Mouse (Mus musculus) cerebellum, adult 9-10 months (tissue): Measurements from ENCODE around the gene Avil.
A peak's percentile ranks its signal among the peaks of the same experiment; 100 is the strongest.

Experiments used
- DNase-seq: peaks from one replicate; pipeline ENCODE4 v3.0.0; 2022

The Avil gene

GRCm38 (mm10) chr10:126983193-126983725, 17.2 kb upstream of the Avil start:
- no peak for DNase-seq

GRCm38 (mm10) chr10:126984189-126985004, 16.1 kb upstream of the Avil start:
- peak; percentile 94 for DNase-seq

GRCm38 (mm10) chr10:126985127-126985526, 15.4 kb upstream of the Avil start:
- DNase-seq: no peak

- DNase-seq: peak; percentile 63
These were observed 14.9 kb upstream of the Avil start for GRCm38 (mm10) chr10:126985579-126985978.

- DNase-seq: peak; percentile 93
These were observed 14.0 kb upstream of the Avil start for GRCm38 (mm10) chr10:126986541-126986961.

- DNase-seq: peak; percentile 64
These were observed 13.1 kb upstream of the Avil start for GRCm38 (mm10) chr10:126987183-126988118.

- peak; percentile 30 for DNase-seq
These were observed 11.9 kb upstream of the Avil start for GRCm38 (mm10) chr10:126988513-126989165.

- DNase-seq: peak; percentile 90
These were observed 10.0 kb upstream of the Avil start for GRCm38 (mm10) chr10:126990313-126991056.

- no peak for DNase-seq
These were observed 8.8 kb upstream of the Avil start for GRCm38 (mm10) chr10:126991676-126992075.

GRCm38 (mm10) chr10:126993621-126994020, 6.9 kb upstream of the Avil start:
- no peak for DNase-seq

GRCm38 (mm10) chr10:126997340-126998113, 3.0 kb upstream of the Avil start:
- peak; percentile 41 for DNase-seq

GRCm38 (mm10) chr10:127001297-127001696, 788 bp downstream of the Avil start:
- peak; percentile 15 for DNase-seq

GRCm38 (mm10) chr10:127002056-127002455, 1.5 kb downstream of the Avil start:
- DNase-seq: no peak

- DNase-seq: no peak
These were observed 2.3 kb downstream of the Avil start for GRCm38 (mm10) chr10:127002765-127003164.

- no peak for DNase-seq
These were observed 2.8 kb downstream of the Avil start for GRCm38 (mm10) chr10:127003334-127003733.

- DNase-seq: no peak
These were observed 3.3 kb downstream of the Avil start for GRCm38 (mm10) chr10:127003806-127004205.

GRCm38 (mm10) chr10:127016488-127016887, 16.0 kb downstream of the Avil start:
- DNase-seq: no peak

- DNase-seq: no peak
These were observed 16.6 kb downstream of the Avil start for GRCm38 (mm10) chr10:127017071-127017470.

GRCm38 (mm10) chr10:127018422-127018821, 17.9 kb downstream of the Avil start:
- no peak for DNase-seq

- peak; percentile 89 for DNase-seq
These were observed 30.1 kb downstream of the Avil start, which contains the start of gene Tsfm for GRCm38 (mm10) chr10:127030336-127031296. Gene Tsfm, minus strand, starts transcription at chr10:127030840.
